Mouse (Mus musculus) retina, postnatal 1 day (tissue): ENCODE data around the gene Pigp.
A peak's percentile ranks its signal among the peaks of the same experiment; 100 is the strongest.

Experiments
- DNase-seq: peaks from one replicate; pipeline ENCODE4 v3.0.0-alpha.2; 2012

The Pigp gene

DNA sequence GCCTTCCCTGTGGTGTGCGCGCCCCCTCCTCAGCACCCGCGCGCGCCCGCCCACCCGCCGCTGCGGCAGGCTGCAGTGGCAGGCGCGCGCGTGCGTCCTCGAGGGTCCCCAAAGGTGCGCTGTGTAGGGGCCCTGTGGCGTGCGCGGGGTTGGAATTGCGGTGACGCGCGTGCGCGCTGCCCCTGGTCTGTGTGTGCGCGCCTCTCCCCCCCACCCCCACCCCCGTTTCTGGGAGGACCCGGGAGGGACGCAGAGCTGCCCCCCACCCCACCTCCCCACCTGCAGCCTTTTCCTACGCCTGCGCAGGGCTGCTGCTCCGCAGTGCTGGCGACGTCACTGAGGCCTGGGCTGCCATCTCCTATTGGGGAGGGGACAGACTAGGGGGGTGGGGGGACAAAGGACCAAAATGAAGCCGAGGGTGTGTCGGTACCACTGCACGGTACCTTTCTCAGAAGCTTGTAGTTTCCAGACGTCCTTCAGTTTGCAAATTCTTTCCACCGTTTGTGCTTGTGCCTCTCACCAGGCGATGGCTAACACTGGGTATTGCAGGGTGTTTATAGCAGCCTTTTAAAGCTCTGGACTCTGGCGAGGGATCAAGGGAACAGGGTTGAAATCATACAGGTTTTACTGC is at the start of gene Pigp:
Gene Pigp (minus strand): TSS at position 542 of the 631 bp plus-strand sequence.
- DNase-seq: peak; percentile 89

DNA sequence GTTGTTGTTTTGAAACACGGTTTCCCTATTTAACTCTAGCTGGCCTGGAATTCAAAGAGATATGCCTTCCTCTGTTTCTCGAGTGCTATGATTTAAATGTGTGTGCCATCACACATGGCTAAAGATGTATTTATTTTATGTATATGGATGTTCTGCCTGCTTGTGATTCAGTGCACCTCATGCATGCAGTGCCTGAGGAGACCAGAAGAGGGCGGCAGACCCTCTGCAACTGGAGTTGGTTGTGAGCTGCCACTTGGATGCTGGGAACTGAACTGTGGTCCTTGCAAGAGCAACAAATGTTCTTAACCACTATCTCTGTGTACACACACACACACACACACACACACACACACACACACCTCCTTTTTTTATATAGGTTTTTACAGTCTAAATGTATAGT is 48.9 kb upstream of the Pigp start:
- DNase-seq: peak; percentile 6

DNA sequence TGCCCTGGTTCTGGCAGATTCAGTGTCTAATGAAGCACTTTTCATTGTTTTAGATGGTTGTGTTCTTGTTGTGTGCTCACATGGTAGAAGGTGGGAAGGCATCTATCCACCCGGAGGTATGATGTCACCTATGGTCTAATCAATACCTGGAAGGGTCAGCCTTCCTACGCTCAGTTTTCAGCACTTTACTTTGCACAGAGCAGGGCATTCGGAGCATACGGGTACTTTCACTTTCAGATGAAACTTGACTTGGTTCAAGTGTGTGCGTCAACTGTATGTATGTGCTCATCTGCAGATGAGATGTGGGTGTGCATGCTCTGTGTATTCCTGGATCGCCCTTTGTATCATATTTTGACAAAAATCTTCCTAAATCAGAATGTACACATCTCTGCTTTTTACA is 42.5 kb upstream of the Pigp start:
- DNase-seq: no peak

DNA sequence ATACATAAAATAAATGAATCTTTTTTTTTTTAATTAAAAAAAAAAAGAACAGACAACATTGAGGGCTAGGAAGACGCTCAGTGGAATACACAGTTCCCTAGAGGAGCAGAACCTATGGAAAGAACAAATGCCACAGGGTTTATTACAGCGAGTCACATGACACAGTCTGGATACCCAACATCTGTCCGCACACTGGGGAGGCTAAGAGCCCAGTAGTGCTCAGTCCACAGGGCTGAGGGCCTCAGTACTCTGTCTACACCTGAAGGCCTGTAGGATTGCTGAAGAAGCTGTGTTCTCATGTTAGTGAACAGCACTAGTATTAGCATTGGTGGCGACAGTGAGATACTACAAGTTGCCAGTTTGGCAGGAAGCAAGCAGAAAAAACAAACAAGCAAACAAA is 41.1 kb upstream of the Pigp start:
- no peak for DNase-seq

DNA sequence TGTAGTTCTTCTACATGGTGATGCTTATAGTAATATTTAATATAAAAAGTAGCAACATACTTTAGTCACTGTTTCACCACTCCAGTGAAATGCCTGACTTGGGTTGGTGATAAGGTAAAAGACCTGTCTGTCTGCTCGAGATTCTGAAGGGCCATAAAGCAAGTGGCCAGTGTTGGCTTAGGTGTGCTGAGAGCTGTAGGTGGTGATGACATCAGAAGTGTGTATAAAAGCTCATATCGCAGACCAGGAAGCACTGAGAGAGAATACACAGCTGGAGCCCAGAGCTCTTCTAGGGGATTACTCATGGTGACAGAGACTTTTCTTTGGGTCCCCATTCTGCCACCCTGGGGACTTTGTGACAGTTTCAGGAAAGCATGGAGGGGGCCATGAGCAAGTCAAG is 40.6 kb upstream of the Pigp start:
- no peak for DNase-seq

DNA sequence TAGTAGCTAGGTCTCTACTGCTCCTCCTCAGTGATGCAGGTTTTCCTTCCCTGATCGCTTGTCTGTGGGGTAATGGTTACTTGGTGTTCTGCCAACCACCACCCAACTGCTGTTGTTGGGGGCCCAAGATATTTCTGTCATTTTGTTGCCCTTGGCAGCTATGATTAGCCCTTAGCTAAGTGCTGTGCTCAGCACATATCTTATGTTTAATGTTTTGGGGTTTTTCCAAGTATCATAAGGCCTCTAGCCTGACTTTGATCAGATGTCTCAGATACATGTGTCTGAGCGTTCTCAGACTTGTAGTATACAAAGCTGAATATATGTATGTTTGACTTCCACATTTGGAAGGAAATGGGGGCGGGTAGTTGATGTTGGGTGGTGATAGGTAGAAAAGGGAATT is 39.6 kb upstream of the Pigp start:
- no peak for DNase-seq

DNA sequence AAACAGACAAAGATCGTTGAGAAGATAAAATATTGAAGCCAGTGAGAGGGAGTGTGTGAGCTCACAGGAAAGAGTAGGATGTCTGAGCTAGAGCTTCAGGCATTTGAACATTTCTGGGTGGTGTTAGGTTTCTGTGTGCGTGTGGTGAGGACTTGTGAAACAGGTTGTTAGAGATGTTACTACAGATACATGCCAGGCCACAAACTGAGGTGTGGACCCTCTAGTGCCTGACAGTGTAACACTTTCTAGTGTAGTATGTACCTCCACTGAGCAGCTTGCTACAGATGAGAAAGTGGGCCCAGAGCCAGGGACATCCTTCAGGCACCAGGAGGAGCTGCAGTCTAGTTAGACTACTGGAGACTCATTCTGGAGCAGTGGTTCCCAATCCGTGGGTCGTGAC is 30.5 kb upstream of the Pigp start:
- no peak for DNase-seq

DNA sequence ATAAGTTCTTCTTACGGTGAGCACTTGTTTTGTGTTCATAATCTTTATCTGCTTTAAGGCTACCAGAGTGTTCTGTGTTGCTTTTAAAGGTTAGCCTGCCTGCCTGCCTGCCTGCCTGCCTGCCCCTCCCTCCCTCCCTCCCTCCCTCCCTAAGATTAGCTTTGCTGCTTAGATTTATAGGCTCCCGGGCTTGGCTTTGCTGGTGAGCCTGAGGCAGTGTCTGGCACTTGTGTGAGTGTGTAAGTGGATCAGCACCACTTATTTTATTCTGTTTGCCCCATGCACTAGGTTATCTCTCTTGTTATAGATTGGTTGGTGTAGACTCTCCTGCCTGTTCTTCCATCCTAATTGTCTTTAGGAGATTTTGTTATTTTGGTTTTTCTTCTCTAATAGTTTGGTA is 30.0 kb upstream of the Pigp start:
- peak; percentile 46 for DNase-seq

DNA sequence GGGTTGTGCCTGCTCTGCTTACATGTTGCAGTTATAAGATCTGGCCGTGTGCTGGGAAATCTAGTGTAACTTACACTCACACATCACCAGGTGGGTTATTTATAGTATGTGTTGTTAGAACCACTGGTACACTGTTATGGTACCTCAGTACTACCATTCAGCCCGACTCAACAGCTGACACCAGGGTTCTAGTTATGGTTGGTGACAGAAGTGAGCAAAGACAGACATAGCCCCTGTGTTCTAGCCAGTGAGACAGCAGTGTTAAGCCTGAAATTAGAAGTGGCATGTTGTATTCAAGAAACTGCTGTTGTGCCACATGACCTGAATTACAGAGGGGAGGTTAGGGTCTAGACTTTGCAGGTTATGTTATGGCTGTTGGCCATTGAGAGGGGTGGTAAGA is 27.5 kb upstream of the Pigp start:
- no peak for DNase-seq

DNA sequence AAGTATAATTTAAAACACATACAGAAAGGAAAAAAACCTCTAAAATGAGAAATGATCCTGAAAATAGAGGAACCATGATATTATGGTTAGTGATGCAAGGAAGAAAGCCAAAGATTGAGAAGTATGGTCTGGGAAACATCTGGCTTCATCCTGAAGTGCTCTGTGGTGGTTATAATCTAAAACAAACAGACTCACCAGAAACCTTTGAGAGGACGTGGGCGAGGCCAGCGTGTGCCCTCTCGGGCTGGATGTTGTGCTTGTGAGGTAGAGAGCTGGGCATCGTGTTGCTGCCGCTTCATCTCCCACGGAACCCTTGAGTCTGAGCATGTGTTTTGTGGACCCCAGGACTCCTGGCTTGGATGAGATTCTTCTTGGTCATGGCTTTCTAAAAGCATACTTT is 25.0 kb upstream of the Pigp start:
- no peak for DNase-seq

DNA sequence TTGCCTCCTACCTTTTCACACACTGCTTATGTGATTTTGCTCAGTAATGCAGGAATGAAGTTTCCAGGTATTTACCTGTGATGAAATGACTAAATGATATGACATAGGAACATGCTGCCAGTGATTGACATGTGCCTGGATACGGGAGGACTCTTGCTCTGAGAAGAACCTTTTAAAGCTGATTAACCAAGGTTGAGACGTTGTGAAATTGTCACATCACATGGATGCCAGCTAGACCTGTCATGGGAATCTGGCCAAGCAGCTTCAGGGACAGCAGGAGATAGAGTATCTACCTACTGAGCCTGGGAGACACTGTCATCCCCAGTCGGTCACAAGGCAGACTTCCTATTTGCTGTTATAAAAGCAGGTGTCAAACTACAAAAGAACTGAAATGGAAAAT is 23.4 kb upstream of the Pigp start:
- no peak for DNase-seq

DNA sequence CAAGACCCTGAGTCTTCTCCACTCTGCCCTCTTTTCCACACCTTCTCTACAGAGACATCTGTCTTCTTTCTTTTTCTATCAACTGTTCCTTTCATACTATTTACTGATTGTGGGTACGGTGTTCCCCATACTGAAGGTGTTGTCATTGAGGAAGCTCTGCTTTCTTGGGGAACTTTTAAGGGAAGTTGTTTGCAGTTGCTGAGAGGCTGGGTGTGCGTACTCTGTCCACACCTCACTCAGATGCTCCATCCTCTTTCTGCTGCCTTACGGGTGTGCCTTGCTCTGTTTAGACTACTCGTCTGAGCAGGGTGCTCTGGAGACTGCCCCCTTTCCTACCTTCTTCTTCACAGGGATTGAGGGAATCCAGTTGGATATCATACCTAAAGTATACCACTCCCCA is 20.7 kb upstream of the Pigp start:
- DNase-seq: no peak

DNA sequence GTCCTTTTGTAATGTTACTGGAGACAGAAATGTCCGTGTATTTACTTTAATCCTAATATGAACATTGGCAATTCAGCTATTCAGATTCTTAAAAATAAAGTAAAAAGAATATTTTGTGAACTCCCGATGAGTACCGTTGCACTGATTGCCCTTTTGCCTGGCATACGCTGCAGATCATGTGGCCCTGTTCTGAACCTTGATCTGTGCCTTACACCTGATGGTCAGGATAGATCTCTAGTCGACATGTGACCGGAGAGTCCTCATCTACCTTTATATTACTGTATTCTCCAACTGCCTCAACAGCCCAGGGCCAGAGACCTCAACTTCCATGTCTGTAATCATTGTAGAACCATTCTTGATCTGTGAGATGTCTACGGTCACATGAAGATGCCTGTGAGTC is 16.0 kb upstream of the Pigp start:
- DNase-seq: no peak

DNA sequence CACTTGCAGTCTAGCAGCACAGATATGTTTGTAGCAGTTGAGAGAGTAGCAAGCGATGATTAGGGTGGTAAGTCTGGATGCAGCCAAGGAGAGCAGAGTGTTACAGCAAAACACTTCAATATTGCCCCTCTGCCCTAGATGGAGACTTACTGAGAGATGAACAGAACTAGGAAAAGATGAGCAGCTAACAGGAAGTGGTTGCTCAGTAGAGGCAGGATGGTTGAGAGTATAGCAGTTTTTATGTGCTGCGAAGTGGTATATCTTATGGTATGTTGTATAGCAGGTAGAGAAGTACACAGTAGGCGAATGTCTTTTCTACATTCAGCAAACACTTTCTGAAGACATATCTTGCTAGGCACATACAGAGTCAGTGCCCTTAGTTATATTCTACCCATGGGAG is 11.6 kb upstream of the Pigp start:
- no peak for DNase-seq

DNA sequence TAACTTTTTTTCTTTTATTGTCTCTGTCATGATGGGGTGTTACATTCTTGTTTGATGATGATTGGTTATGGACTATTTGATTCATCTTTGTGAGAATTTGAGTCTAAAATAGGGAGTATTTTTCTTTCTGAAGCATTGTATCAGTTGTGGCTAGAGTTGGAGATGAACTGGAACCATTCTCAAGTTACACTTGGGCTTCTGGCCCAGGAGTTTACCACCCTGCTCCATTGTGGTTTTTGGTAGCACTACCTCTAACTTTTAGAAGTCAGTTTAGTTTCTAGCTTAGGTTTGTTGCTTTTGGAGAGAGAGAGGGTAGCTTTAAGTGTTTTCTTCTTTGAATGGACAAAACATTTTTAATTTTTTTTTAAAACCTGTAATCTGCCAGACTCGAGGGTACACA is 7.7 kb upstream of the Pigp start:
- no peak for DNase-seq

DNA sequence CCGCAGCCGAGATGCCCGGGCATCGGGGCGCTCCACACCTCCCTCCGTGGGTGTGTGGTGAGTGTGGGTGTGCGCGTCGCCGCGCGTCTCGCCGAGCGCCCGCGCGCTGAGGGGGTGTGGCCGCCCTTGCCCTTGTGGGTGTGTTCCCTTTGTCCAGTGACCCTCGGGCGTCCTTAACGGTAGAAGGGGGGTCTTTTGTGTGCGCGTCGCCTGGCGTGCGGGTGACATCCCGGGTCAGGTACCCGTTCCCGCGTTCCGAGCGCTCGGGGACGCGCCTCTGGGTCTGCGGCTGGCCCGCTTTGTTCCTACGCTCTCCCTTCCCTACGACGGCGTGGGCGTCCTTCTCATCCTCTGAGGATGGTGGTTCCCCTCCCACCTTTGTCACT is 734 bp downstream of the Pigp start:
- no peak for DNase-seq

DNA sequence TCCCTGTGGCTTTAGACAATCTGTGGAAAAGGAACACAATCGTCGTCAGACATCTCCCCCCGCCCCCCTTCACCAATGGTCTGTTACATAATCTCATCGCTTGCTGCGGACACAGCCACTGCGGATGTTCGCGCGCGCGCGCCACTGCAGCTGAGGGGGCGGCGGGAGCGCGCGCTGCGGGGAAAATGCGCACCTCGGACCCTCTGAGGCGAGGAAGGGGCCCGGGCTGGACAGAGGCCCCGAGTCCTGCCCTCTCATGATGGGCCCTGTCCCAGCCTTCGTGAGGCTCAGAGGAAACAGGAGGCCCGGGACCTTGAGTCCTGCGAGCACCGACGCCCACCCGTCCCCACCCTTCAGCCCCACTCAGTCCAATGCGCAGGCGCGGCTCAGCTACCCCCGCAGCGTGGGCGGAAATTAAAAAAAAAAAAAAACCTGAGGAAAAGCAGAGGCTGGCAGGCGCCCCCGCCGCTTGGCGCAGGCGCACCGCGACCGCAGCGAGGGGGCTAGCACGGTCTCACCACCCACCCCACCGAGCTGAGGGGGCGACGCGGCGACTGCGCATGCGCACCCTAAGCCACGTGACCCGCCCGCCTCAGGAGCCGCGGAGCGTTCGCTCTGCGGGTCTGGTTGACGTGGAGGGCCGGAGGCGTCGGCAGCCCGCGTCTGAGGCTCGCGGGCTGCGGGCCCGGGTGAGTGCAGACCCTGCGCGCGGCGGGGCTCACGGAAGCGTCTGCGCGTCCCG is 1.3 kb downstream of the Pigp start, which contains the start of gene Ttc3:
Gene Ttc3 (plus strand): TSS at position 446 of the 742 bp plus-strand sequence.
- DNase-seq: peak; percentile 98

DNA sequence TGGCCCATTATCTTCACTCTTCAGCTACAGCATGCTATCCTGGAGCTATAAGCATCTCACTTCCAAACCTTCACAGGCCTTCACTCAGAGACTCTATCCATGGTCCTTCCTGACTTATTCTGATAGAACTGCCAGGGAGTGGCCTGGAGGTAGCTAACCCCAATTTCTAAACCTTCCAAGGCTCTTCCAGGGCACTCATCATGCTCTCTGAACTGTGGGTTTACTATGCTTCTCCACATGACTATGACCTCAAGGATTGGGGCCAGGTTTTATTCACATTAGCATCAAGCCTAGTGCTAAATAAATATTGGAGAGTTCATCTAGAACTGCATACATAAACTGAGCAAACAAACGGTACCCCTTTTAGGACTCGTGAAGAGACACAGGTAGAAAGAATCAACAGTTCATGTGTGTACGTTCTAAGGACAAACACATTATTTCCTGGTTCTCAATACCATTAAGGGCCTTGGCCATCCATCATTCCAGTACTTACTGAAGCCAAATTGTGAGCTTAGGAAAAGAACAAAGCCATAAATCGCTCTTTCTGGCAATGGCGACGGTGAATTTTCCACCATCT is 2.0 kb downstream of the Pigp start:
- no peak for DNase-seq

DNA sequence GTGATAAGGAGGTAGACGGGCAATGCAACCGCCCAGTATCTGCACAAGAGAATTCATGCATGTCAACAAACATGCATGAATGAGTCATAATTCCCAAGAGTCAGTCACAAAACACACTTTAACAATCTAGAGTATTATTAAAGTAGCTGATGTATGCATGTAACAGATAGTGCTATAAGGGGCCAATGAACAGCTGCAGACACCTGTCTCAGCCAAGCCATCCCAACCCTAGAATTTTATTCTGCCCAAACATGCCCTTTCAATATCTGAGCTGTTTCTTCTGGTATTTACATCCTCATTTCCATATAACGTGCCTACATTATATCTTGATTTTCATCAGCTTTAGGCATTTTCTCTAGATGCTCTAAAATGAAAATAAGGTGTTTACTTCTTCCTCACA is 6.2 kb downstream of the Pigp start:
- DNase-seq: no peak

DNA sequence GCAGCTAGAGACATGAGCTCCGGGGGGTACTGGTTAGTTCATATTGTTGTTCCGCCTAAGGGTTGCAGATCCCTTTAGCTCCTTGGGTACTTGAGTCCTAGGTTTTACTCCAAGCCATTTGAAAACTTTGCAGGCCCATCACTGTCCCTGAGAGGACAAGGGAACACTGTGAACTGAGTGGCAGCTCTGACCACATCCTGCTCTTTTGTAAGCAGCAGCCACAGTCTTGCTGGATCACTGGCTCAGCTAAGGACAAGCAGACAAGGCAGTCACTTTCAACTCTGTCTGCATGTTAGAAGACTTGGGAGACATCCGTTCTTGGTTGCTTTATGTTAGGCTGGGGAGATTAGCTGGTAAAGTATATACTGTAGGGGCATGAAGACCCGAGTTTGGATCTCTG is 7.8 kb downstream of the Pigp start:
- no peak for DNase-seq

DNA sequence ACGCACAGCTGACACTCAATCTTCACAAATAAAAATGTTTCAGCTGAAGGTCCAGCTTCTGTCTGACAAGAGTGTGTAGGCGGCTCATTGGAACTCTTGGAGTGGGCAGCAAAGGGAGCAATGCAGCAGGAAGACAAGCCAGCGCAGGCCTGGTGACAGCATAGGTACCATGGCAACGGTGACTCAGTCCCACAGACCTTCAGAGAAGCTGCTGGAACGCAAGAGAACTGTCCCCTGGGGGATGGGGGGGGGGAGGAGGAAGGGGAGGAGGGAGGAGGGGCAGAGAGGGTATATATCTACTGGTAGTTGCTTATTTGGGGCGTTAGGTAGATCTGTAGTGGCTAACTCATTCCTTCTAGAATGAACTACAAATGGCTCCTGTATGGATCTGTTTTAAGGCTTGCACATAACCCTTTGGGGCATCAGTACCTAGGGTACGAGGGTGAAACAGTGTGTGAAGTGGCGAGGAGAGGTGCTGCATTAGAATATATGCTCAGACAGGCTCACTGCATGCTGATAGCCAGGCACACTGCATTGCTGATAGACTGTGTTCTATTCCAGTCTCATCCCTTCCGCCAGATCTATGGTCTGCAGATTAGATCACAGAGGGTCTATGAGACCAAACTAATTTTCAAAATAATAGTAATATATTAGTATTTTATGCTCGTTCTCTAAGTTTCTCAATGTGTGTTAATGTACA is 9.3 kb downstream of the Pigp start:
- DNase-seq: peak; percentile 72

DNA sequence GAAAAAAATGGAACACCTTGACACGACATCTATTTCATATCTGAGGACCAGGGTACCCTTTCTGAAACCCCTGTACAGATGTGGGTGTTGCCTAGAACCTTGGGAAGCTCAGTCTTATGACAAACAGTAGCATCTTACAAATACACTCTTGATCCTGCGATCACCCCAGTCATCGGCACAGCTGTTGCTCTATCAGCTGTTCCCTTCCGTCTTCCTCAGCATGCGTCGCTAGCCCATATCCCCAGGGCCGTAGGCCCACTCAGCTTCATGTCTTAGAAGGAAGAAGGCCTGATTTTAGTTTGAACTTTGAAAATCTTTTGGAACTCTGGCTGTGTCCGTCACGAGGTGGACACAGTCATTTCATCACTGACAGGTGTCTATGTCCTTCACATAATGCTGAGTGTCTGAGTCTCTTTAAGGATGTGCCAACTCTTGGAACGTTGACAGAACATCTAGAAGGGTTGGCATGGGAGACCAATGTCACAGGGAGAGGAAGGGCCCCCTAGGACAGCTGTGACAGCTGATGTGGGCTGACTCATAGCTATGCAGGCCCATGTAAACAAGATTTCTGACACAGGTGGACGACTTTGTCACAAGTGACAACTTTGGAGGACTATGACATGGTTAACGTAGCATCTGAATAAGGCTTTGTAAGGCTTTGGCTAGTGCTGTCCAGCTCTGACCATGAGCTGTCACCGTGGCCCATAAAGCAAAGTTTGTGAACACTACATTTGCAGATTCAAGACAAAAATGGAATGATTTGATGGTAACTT is 10.9 kb downstream of the Pigp start:
- DNase-seq: no peak

DNA sequence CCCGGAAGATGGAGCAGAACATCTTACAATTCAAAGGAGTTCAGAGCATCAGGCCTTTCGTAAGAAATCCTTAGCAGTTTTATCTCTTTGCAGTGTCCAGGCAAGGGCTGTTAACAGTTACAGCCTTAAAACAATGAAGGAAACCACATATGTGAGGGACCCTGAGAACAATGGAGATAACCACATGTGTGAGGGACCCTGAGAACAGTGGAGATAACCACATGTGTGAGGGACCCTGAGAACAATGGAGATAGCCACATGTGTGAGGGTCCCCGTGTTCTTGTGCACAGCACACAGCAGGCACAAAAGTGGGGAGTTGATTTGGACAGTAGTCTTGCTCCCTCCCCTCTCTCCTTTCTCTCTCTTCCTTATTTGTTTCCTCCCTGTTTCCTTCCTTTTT is 13.6 kb downstream of the Pigp start:
- no peak for DNase-seq
